Mouse (Mus musculus) CH12.LX (cell line): ENCODE data around the gene Dexi. TPM values are rescaled to one million over a fixed set of nuclear protein-coding genes. Genes with fewer than 3 reads are reported as not detected.

Experiments
- DNase-seq: peaks from one replicate; pipeline ENCODE4 v3.0.0-alpha.2; 2013; ENCODE audit errors: extremely low read depth
- H3K27ac ChIP-seq: 2 replicates; pipeline ENCODE4 v1.5.1; 2012; ENCODE audit warnings: low read depth, mild to moderate bottlenecking, control low read depth, moderate library complexity; ENCODE audit not compliant: insufficient read depth
- H3K27me3 ChIP-seq: replicated peaks from 2 replicates; pipeline ENCODE3; 2012; ENCODE audit warnings: inconsistent platforms
- H3K36me3 ChIP-seq, 2 experiments: replicated peaks in 1 of 2; 2 replicates each; pipeline versions ENCODE3 to v1.6.1; 2012; ENCODE audit warnings: inconsistent platforms in 1 of 2, low read length in 1 of 2, mild to moderate bottlenecking in 1 of 2, mixed read lengths in 1 of 2, moderate library complexity in 1 of 2; ENCODE audit not compliant: control insufficient read depth in 1 of 2, insufficient read depth in 1 of 2
- H3K4me1 ChIP-seq, 2 experiments: 2 replicates each; pipeline ENCODE4 v1.6.1; 2012; ENCODE audit warnings: inconsistent platforms in 1 of 2, moderate library complexity in 1 of 2; ENCODE audit not compliant: insufficient read depth in 2 of 2, control insufficient read depth in 1 of 2
- H3K4me2 ChIP-seq: 2 replicates; pipeline ENCODE4 v1.6.1; 2012; ENCODE audit warnings: low read depth, mild to moderate bottlenecking, control low read depth; ENCODE audit not compliant: poor library complexity, insufficient read depth, severe bottlenecking
- H3K4me3 ChIP-seq, 3 experiments: fragments of 150-350 bp in 1 of 3; sonication (generic) in 1 of 3; replicated peaks in 1 of 3; 2 replicates each; pipeline versions ENCODE3 to v1.5.1; 2011 to 2012; ENCODE audit warnings: low read depth in 2 of 3, low read length in 2 of 3, mild to moderate bottlenecking in 2 of 3, moderate library complexity in 2 of 3, control low read depth in 1 of 3, improper control_type of control experiment in 1 of 3, inconsistent platforms in 1 of 3, mixed read lengths in 1 of 3; ENCODE audit not compliant: poor library complexity in 1 of 3
- H3K79me2 ChIP-seq: replicated peaks from 2 replicates; pipeline ENCODE4 v1.6.1; 2012; ENCODE audit warnings: mild to moderate bottlenecking, moderate library complexity; ENCODE audit not compliant: control insufficient read depth, poor library complexity, insufficient read depth, severe bottlenecking; ENCODE audit errors: extremely low read depth
- H3K9ac ChIP-seq: 2 replicates; pipeline ENCODE4 v1.6.1; 2012; ENCODE audit warnings: low read depth, mild to moderate bottlenecking, control low read depth, moderate library complexity; ENCODE audit not compliant: insufficient read depth
- H3K9me3 ChIP-seq: replicated peaks from 2 replicates; pipeline ENCODE3; 2012; ENCODE audit warnings: low read length, inconsistent platforms, mixed read lengths
- BHLHE40 ChIP-seq: IDR thresholded peaks from 2 replicates; pipeline ENCODE4 v1.6.1; 2011; ENCODE audit warnings: mild to moderate bottlenecking, low read depth, low read length, improper control_type of control experiment
- CHD1 ChIP-seq: IDR thresholded peaks from 2 replicates; pipeline ENCODE4 v1.6.1; 2012; ENCODE audit warnings: low read depth, low read length, improper control_type of control experiment, inconsistent platforms
- CHD2 ChIP-seq: IDR thresholded peaks from 2 replicates; pipeline ENCODE4 v1.6.1; 2011; ENCODE audit warnings: low read length, improper control_type of control experiment
- CTCF ChIP-seq, 2 experiments: IDR thresholded peaks in 1 of 2; conservative IDR thresholded peaks in 1 of 2; 2 replicates each; pipeline ENCODE4 v1.5.1; 2011 to 2012; ENCODE audit warnings: low read depth in 2 of 2, low read length in 2 of 2, improper control_type of control experiment in 1 of 2, inconsistent platforms in 1 of 2, mild to moderate bottlenecking in 1 of 2, moderate library complexity in 1 of 2
- ELF1 ChIP-seq: IDR thresholded peaks from 2 replicates; pipeline ENCODE4 v1.6.1; 2014; ENCODE audit warnings: low read depth, mild to moderate bottlenecking, inconsistent platforms, low read length, improper control_type of control experiment
- EP300 ChIP-seq: IDR thresholded peaks from 2 replicates; pipeline ENCODE4 v1.6.1; 2011; ENCODE audit warnings: low read length, improper control_type of control experiment
- ETS1 ChIP-seq: conservative IDR thresholded peaks from 2 replicates; pipeline ENCODE4 v1.6.1; 2012; ENCODE audit warnings: low read depth, mild to moderate bottlenecking, inconsistent platforms, low read length, improper control_type of control experiment, moderate library complexity
- GABPA ChIP-seq: IDR thresholded peaks from 2 replicates; pipeline ENCODE4 v1.6.1; 2012; ENCODE audit warnings: low read depth, low read length, improper control_type of control experiment, inconsistent platforms; ENCODE audit not compliant: insufficient replicate concordance
- IRF4 ChIP-seq: IDR thresholded peaks from 2 replicates; pipeline ENCODE4 v1.6.1; 2014; ENCODE audit warnings: low read depth, mild to moderate bottlenecking, inconsistent platforms, low read length, improper control_type of control experiment
- JUND ChIP-seq: conservative IDR thresholded peaks from 2 replicates; pipeline ENCODE4 v1.6.1; 2011; ENCODE audit warnings: low read depth, low read length, improper control_type of control experiment
- KAT2A ChIP-seq: IDR thresholded peaks from 2 replicates; pipeline ENCODE4 v1.6.1; 2012; ENCODE audit warnings: low read length, improper control_type of control experiment, inconsistent platforms; ENCODE audit not compliant: insufficient replicate concordance
- MAZ ChIP-seq: IDR thresholded peaks from 2 replicates; pipeline ENCODE4 v1.6.1; 2012; ENCODE audit warnings: low read depth, mild to moderate bottlenecking, inconsistent platforms, low read length, improper control_type of control experiment, moderate library complexity
- MEF2A ChIP-seq: IDR thresholded peaks from 2 replicates; pipeline ENCODE4 v1.6.1; 2014; ENCODE audit warnings: low read depth, mild to moderate bottlenecking, inconsistent platforms, low read length, improper control_type of control experiment, borderline replicate concordance
- MYC ChIP-seq: IDR thresholded peaks from 2 replicates; pipeline ENCODE4 v1.6.1; 2011; ENCODE audit warnings: low read depth, mild to moderate bottlenecking, improper control_type of control experiment, low read length
- NELFE ChIP-seq: IDR thresholded peaks from 2 replicates; pipeline ENCODE4 v1.6.1; 2011; ENCODE audit warnings: low read depth, low read length, improper control_type of control experiment
- PAX5 ChIP-seq: IDR thresholded peaks from 2 replicates; pipeline ENCODE4 v1.6.1; 2012; ENCODE audit warnings: low read length, inconsistent platforms, mixed read lengths
- POLR2AphosphoS2 ChIP-seq: IDR thresholded peaks from 2 replicates; pipeline ENCODE4 v1.6.1; 2011; ENCODE audit warnings: low read depth, low read length, improper control_type of control experiment
- RAD21 ChIP-seq: IDR thresholded peaks from 2 replicates; pipeline ENCODE4 v1.6.1; 2011; ENCODE audit warnings: low read depth, mild to moderate bottlenecking, low read length, improper control_type of control experiment, moderate library complexity
- SIN3A ChIP-seq: IDR thresholded peaks from 2 replicates; pipeline ENCODE4 v1.6.1; 2012; ENCODE audit warnings: low read length, improper control_type of control experiment, inconsistent platforms
- SMC3 ChIP-seq: IDR thresholded peaks from 2 replicates; pipeline ENCODE4 v1.6.1; 2011; ENCODE audit warnings: low read depth, low read length, improper control_type of control experiment
- TBP ChIP-seq: conservative IDR thresholded peaks from 2 replicates; pipeline ENCODE4 v1.6.1; 2011; ENCODE audit warnings: low read depth, low read length, improper control_type of control experiment
- TCF12 ChIP-seq: IDR thresholded peaks from 2 replicates; pipeline ENCODE4 v1.6.1; 2014; ENCODE audit warnings: low read depth, mild to moderate bottlenecking, inconsistent platforms, low read length, improper control_type of control experiment
- UBTF ChIP-seq: IDR thresholded peaks from 2 replicates; pipeline ENCODE4 v1.6.1; 2012; ENCODE audit warnings: low read depth, mild to moderate bottlenecking, inconsistent platforms, low read length, improper control_type of control experiment, moderate library complexity
- USF1 ChIP-seq: IDR thresholded peaks from 2 replicates; pipeline ENCODE4 v1.6.1; 2014; ENCODE audit warnings: low read depth, mild to moderate bottlenecking, inconsistent platforms, low read length, improper control_type of control experiment
- USF2 ChIP-seq: conservative IDR thresholded peaks from 2 replicates; pipeline ENCODE4 v1.6.1; 2011; ENCODE audit warnings: low read depth, low read length, improper control_type of control experiment
- ZC3H11A ChIP-seq: IDR thresholded peaks from 2 replicates; pipeline ENCODE4 v1.6.1; 2012; ENCODE audit warnings: low read depth, mild to moderate bottlenecking, inconsistent platforms, low read length, improper control_type of control experiment
- ZKSCAN1 ChIP-seq: IDR thresholded peaks from 2 replicates; pipeline ENCODE4 v1.6.1; 2012; ENCODE audit warnings: low read depth, inconsistent platforms, low read length, improper control_type of control experiment, borderline replicate concordance
- ZMIZ1 ChIP-seq: IDR thresholded peaks from 2 replicates; pipeline ENCODE4 v1.6.1; 2012; ENCODE audit warnings: low read depth, mild to moderate bottlenecking, inconsistent platforms, low read length, improper control_type of control experiment
- ZNF384 ChIP-seq: IDR thresholded peaks from 2 replicates; pipeline ENCODE4 v1.6.1; 2012; ENCODE audit warnings: low read depth, low read length, improper control_type of control experiment, inconsistent platforms
- dilution Hi-C: fragments of 300-500 bp; cut with MboI; formaldehyde crosslinking; loops from 2 replicates; pipeline ENCODE4 v1.14.3; 2020; ENCODE audit warnings: low sequenced_read_pairs; ENCODE audit not compliant: extremely low pct_unique_long_range_greater_than_20kb, extremely low pct_ligation_motif_present
- in situ Hi-C: fragments of 300-500 bp; cut with MboI; formaldehyde crosslinking; loops from 3 replicates; pipeline ENCODE4 v1.14.3; 2019; ENCODE audit warnings: low sequenced_read_pairs, low pct_ligation_motif_present, low pct_unique_long_range_greater_than_20kb, mixed read lengths
- polyA plus RNA-seq: library from polyadenylated mRNA; unstranded; fragments of >175 nt; gene quantifications from 2 replicates; pipeline ENCODE4 v1.2.1, GENCODE M21; 2012; ENCODE audit warnings: low read depth; ENCODE audit not compliant: insufficient read length
- total RNA-seq, 2 experiments: library from RNA; depleted of rRNA; stranded (reverse); fragments of 300-350 nt in 1 of 2; fragments of >200 nt in 1 of 2; gene quantifications; 2 replicates each; pipeline ENCODE4 v1.2.3; 2012 to 2014

The Dexi gene
- total and polyA plus RNA-seq, 3 experiments, result 11.3 to 19.6 (median 14.1) TPM

GRCm38 (mm10) chr16:10522811-10523210 is 20.0 kb downstream of the Dexi start:
- Histone ChIP-seq H3K4me3 (no peak overlapping the region), H3K27ac (no peak overlapping the region), H3K4me2 (no peak overlapping the region), H3K9ac (no peak overlapping the region), H3K27me3 (no peaks in the 10 kb centered on the region), H3K79me2 (no peaks in the 10 kb centered on the region), H3K4me1 (peaks cover 0 to 46% of the 10 kb centered on the region in 2 experiments; a peak in 2 of 4 replicates), H3K36me3 (peaks cover 41 to 93% of the 10 kb centered on the region in 2 experiments), H3K9me3 (no peaks in the 10 kb centered on the region)
- peak; percentile 83 for DNase-seq
- dilution Hi-C loops, result no loop called here
- TF ChIP-seq TBP, result no peak
- TF ChIP-seq MAZ, result no peak
- TF ChIP-seq SMC3, result peak; percentile 92
- 0 out of 2 replicates have a peak, but pooled peaks have one; percentile 21 for TF ChIP-seq ETS1
- no peak for TF ChIP-seq USF1
- TF ChIP-seq IRF4, result 0 out of 2 replicates have a peak, but pooled peaks have one; percentile 51
- TF ChIP-seq NELFE, result peak; percentile 21; the same call in 1 of the 2 replicates
- TF ChIP-seq RAD21, result peak; percentile 67
- TF ChIP-seq USF2, result no peak
- no peak for TF ChIP-seq CHD1
- TF ChIP-seq CTCF (conservative IDR thresholded peaks at IDR 0.05 in 1 of 2, IDR thresholded peaks at IDR 0.05 in 1 of 2; ENCODE audit: low read depth in 2 of 2, low read length in 2 of 2), result peak; percentile 85 to 93
- TF ChIP-seq ZC3H11A, result peak; percentile 56
- no peak for TF ChIP-seq JUND
- TF ChIP-seq KAT2A, result peak; percentile 80
- TF ChIP-seq MYC, result 0 out of 2 replicates have a peak, but pooled peaks have one; percentile 42
- TF ChIP-seq TCF12, result no peak
- in situ Hi-C loops, result no loop called here

GRCm38 (mm10) chr16:10520908-10521614 is 21.8 kb downstream of the Dexi start:
- DNase-seq, result peak; percentile 88
- H3K4me1 ChIP-seq, result peaks cover 9 to 63% of the 10 kb centered on the region in 2 experiments
- dilution Hi-C loops, result no loop called here
- peaks cover 28 to 92% of the 10 kb centered on the region in 2 experiments for H3K36me3 ChIP-seq
- H3K9me3 ChIP-seq, result no peaks in the 10 kb centered on the region
- H3K27ac ChIP-seq, result no peak overlapping the region
- TF ChIP-seq ETS1 (no peak), TBP (no peak), CHD1 (no peak), EP300 (no peak), CTCF (conservative IDR thresholded peaks at IDR 0.05 in 1 of 2, IDR thresholded peaks at IDR 0.05 in 1 of 2; ENCODE audit: low read depth in 2 of 2, low read length in 2 of 2) (peak; percentile 87 to 96), ZMIZ1 (no peak), GABPA (no peak), PAX5 (no peak), BHLHE40 (no peak), MYC (no peak), IRF4 (0 out of 2 replicates have a peak, but pooled peaks have one; percentile 17), ZC3H11A (peak; percentile 81), MAZ (no peak), SMC3 (peak; percentile 97), RAD21 (peak; percentile 96), ZNF384 (no peak), CHD2 (no peak), MEF2A (no peak), ZKSCAN1 (no peak), ELF1 (peak; percentile 5; the same call in 1 of the 2 replicates), UBTF (no peak), USF1 (no peak), POLR2AphosphoS2 (0 out of 2 replicates have a peak, but pooled peaks have one; percentile 26), SIN3A (no peak), NELFE (peak; percentile 19; the same call in 1 of the 2 replicates)
- no peak overlapping the region for H3K4me3 ChIP-seq
- no peak overlapping the region for H3K9ac ChIP-seq
- in situ Hi-C loops, result no loop called here
- no peaks in the 10 kb centered on the region for H3K79me2 ChIP-seq
- no peak overlapping the region for H3K4me2 ChIP-seq
- no peaks in the 10 kb centered on the region for H3K27me3 ChIP-seq
